Mouse (Mus musculus) cerebellum, adult 2 months (tissue): ENCODE results near the gene Nr1d1.

Experiments used
- CTCF ChIP-seq: fragments of 200-500 bp; IDR thresholded peaks from 2 replicates; pipeline ENCODE4 v1.5.1; 2011; ENCODE audit warnings: low read depth, mild to moderate bottlenecking, control low read depth, low read length, moderate library complexity, borderline replicate concordance; ENCODE audit not compliant: insufficient read depth
- POLR2A ChIP-seq: fragments of 200-500 bp; IDR thresholded peaks from 2 replicates; pipeline ENCODE4 v1.6.1; 2011; ENCODE audit warnings: low read length, control low read depth, borderline replicate concordance; ENCODE audit not compliant: insufficient read depth

DNA sequence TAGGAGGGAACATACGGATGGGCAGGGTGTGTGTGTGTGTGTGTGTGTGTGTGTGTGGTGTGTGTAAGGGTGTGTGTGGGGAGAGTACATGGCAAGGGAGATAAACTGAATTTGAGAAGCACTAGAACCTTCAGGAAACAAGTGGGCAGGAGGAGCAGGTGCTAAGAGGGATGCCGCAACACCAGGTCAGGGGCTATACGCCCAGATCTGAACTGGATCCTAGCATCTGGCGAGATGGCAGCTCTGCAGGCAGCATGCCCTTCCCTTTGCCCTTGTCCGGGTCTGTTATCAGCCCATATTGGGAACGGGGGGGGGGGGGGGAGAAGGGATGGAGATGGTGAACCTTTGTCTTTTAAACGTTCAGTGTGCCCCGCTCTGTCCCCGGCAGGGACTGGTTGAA lies 36.2 kb downstream of the Nr1d1 start:
- TF ChIP-seq POLR2A: no peak
- TF ChIP-seq CTCF: no peak
